Mouse (Mus musculus) ovary, postnatal 14 days (tissue): Measurements from ENCODE around the gene Mdm2.

ENCODE experiments used
- DNase-seq: peaks from one replicate; pipeline ENCODE4 v3.0.0; 2022; ENCODE audit warnings: low spot score

The Mdm2 gene

DNA sequence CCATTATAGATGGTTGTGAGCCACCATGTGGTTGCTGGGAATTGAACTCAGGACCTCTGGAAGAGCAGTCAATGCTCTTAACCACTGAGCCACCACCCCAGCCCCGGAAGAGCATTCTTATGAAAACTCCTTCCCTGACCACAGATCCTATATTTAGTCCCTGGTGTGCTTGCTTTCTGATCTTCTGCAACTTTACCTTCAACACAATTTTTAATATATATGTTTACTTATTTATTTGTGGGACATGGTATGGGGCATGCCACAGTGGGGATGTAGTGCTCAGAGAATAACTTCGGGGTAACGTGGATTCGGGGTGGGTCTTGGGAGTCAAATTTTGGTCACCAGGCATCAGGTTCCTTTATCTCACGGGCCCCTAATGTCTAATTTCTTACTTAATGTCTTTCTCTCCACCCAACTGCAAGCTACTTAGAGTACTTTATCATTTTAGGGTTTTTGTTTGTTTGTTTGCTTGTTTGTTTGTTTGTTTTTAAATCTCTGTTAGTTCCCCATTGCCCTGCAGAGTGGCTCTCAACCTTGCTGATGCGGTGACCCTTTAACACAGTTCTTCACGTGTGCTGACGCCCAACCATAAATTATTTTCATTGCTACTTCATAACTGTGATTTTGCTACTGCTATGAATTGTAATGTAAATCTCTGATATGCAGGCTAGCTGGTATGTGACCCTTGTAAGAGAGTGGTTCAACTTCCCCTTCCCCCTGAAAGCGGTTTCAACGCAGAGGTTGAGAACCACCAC, 41.8 kb downstream of the Mdm2 start:
- no peak for DNase-seq

DNA sequence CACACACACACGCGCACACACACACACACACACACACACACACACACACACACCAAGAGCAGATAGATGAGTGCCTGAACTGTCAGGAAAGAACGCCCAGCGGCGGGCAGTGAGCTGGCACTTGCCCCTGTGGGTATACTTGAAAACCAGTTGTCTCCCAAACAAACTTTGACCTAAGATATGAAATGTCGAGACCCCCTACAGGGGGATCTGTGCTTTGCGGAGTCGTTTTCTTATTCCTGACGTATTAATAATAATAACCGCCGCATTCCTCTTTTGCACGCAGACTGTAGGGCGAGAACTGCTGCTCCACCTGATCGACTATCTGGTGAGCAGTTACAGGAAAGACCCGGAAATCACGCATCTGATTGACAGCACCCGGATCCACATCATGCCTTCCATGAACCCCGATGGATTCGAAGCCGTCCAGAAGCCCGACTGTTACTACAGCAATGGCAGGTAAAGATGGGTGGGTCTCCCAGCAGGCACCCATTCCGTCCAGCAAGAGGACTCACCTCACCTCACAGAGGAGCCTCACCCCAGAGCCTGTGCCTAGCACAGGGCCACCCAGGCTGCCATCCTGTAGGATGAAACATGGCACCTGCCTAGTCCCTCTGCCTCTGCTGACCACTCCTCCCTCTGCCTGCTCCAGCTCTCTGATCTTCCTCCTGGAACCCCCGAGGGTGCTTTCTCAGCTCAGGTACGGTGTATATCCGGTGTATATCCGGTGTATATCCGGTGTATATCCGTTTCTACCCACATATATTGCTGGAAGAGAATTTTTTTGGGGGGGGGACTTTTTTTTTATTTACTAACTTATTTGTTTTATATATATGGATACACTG, 42.7 kb downstream of the Mdm2 start:
- DNase-seq: no peak

DNA sequence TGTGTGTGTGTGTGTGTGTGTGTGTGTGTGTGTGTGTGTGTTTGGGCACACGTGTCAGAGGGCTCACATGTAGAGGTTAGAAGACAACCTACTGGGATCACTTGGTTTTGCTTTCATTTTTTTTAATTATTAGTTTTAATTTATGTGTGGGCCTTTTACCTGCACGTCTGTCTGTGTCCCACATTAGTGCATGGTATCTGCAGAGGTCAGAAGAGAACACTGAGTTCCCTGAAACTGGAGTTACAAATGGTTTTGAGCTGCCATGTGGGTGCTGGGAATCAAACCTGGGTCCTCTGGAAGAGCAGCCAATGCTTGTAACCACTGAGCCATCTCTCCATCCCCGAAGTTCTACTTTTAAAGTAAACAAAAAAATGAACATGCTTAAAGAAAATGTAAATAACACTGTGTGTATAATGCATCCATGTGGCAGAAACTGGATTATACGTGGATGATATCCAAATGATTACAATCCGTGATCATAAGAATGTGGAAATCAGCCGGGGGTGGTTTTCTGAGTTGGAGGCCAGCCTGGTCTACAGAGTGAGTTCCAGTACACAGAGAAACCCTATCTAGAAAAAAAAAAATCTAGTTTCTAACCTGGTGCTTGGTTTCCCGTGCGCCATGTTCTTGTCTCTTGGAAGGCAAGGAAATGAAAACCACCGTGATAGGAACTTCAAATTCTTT, 43.5 kb downstream of the Mdm2 start:
- no peak for DNase-seq

DNA sequence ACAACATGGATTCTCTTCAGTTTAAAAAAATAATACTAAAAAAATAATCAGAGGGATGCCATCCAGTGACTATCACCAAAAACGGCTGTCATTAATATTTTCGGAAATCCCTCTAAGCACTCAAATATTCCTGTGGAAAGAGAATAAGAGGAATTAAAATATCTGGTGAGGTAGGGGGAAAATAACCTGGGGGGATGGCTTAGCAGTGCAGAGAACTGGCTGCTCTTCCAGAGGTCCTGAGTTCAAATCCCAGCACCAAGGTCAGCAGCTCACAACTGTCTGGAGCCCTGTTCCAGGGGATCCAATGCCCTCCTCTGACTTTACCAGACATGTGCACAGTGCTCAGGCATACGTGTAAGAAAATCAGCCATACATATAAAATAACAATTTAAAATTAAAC, 44.2 kb downstream of the Mdm2 start:
- no peak for DNase-seq

DNA sequence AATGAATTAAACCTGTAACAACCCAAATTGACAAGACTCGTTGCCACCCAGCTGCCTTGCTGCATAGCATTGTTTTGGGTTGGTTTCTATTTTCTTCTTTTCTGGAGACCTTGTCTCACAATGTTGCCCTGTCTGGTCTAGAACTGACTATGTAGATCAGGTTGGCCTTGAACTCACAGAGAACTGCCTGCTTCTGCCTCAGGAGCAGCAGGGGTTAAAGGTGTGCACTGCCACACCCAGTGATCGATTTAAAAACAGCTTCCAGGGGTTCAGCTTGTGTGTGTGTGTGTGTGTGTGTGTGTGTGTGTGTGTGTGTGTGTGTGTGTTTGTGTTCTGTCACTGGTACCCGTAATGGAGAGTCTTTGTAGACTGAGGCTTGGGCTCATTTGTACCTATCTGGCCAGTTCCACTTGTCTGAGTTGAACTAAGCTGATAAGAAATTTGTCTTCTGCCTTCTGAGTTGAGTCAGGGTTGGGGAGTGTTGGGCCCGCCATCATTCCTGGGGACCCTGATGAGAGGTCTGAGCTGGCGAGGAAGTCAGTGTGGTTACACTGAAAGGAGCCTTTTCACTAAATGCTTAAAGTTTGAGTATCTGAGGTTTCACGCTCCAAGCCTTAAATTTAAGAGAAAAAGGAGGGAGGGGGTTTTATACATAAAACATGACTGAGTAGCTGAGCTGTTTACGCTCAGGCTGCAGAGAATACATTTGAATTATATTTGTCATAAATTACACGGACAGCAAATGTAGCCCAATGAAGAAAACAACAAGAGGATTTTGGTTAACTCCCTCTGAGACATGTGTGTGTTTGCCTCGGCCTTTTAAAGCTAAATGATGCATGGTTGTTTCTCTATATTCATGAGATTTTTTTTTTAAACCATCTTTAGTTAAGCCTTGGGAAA, 44.9 kb downstream of the Mdm2 start:
- DNase-seq: no peak

DNA sequence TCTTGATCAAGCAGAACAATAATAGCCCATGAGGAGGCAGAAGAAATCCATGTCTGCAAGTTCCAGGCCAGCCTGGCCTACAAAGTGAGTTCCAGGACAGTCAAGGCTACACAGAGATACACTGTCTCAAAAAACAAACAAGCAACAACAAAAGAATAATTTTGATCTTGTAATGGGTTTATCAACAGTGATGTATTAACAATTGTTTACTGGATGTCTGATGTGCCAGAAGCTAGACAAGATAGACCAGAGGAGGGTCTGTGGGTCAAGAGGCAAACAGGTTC, 45.7 kb downstream of the Mdm2 start:
- DNase-seq: no peak

DNA sequence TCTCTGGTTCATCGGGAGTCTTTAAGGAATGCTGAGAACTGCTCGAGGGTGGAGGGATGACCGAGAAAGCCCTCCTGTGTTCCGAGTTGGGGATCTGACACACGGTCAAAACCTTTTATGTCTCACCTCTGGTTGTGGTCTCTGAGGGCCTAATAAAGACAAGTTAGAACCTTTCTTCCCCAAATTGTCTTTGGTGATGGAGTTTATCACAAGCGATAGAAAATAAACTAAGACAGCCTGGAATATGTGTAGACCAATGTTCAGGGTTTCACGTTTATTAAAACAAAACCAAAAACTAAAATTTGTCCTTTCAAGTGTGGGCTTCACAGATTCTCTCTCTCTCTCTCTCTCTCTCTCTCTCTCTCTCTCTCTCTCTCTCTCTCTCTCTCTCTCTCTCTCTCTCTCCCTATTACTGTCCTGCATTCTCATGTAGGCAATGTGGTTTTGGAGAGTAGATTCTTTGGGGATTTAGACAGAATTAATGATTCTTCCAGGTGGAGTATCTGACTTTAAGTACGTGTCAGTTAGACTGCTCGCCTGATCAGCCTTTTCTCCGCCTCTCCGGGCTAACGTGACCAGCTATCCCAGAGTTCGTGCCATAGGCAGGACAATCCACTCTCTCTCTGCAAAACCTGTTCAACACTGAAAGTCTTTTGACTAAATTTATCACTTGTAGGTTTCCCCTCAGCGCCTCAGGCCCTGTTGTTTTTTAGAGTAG, 46.2 kb downstream of the Mdm2 start:
- DNase-seq: no peak

DNA sequence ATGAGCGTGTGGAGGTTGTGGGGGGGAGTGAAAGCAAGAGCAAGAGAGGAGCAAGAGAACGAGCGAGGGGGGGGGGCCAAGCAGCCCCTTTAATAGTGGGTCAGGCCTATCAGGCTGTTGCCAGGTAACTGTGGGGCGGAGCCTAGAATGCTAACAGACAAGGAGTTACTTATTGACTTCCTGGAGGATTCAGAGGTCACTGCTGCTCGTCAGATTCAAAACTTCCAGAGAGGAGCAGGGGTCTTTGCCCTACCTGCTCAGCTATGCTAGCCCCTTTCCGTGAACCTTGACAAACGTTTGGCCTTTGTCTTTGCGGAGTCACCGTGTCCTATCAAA, 46.7 kb downstream of the Mdm2 start:
- no peak for DNase-seq

DNA sequence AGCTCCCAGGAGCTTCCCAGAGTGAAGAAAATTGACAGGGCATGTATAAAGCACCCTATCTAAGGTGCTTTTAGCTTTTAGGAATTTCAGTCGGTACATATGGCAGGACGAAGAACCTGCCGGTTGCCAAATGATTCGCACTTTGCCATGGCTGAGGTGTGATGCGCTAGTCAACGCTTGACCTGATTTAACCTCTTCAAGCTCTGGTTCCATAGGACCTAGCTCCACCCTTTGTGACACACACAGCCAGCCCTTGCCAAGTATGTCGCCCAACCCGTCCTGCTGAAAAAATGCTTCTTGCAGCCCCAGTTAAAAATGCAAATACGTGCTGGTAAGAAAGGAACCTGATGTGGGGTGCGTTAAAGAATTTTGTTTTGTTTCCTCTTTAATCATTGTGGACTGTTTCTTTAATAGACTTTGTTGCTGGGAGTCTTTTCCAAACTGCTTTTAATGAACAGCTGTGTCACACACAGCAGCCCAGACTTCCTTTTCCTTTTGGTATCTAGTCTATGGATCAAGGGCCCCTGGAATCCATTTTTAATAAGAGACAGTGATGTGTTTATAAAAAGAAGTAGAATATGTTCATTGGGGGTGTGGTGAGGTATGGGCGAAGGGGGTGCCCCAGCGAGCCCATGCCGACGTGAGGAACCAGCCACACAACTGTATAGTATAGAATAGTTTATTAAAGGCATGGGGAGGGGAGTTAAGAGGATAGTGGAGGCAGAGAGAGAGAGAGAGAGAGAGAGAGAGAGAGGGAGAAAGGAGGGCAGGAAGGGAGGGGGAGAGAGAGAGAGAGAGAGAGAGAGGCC, 47.3 kb downstream of the Mdm2 start:
- DNase-seq: no peak

DNA sequence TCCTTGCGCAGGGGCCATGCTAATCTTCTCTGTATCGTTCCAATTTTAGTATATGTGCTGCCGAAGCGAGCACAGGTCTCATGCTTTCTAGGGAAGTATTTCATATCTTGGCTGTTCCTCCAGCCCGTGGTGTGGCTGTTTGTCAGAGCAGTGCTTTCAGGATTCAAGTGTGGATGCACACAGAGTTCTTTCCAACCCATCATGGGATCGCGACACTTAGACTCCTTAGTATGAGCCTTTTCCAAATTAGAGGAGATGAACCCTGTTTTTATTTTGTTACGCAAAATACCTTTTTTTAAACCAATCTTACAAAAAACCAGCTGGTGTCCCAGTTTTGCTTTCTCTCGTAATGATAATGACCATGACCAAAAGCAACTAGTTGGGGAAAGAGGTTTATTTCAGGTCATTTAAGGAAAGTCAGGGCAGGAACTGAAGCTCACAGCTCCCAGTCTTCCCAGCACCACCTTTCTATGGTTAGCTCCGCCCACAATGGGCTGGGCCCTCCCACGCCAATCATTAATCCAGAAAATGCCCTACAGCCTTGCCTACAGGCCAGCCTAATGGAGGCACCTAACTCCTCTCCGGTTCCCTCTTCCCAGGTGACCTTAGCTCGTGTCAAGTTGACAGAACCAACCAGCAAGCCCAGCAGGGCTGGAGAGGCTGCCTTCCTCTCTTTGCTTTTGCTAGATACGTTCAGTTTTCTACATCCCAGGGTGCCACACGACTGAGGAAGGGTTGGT, 48.1 kb downstream of the Mdm2 start:
- no peak for DNase-seq

DNA sequence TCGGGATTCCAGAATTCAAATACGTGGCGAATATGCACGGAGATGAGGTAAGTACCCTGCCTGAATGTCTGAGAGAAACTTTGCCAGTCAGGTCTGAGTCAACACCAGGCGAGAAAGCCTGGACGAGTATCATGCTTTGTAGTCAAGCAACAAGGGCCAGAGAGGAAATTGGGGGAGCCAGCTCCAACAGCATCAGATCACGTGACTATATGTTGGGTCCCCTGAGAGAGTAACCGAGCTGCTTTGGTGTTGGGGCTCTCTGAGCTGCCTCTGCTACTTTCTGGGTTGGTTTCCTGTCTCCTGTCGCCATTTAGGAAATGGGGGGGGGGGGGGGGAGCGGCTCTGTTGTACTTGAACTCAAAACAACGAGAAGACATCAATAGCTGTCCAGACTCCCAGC, 50.7 kb downstream of the Mdm2 start:
- DNase-seq: no peak

DNA sequence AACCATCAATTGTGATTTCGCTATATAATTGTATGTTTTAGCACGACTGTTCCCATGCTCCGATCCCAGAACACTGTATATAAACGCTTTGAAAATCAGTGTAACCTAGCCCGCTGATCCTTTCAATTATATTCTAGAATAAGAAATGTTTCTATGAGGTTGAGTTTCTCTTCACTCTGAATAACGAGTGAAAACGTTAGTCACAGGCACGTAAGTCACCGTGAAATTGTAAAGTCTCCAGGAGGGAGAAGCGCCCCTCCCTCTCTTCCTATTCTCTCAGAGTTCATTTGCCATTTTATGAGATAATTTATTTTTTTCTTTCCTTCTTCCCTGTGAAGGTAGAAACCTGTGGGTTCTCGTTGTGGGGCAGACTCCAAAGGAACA, 51.1 kb downstream of the Mdm2 start:
- no peak for DNase-seq

DNA sequence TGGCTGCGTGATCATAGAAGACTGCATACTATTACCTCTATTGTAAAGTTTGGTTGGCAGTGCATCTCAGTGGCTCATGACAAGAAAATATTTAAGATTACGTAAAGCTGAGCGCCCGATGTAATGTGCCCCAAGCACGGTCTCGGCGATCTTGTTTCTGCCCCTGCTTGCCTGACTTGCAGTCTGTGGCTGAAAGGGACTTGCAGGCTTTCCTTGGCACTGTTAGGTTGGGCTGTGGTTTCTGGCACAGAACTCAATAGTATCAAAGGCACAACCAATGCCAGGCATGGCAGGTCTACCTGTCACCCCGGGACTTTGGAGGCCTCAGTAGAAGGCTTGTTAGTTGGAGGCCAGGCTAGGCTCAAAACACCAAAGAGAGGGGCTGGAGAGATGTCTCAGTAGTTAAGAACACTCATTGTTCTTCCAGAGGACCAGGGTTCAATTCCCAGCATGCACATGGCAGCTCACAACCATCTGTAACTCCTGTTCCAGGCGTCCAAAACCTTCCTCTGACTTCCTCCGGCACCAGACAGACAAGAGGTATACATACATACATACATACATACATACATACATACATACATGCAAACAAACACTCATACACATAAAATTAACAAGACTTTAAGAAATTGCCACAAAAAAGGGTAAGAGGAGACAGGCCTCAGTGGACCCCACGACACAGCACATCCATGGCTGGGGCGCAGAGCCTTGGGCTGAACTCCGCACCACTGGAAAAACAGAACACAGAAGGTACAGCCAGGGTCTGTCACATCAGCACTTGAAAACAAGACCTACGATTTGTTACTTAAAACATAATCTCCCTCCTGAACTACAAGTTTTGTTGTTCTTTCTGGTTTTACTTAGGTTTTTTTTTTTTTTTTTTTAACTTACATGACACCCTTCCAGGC, 51.8 kb downstream of the Mdm2 start:
- no peak for DNase-seq

DNA sequence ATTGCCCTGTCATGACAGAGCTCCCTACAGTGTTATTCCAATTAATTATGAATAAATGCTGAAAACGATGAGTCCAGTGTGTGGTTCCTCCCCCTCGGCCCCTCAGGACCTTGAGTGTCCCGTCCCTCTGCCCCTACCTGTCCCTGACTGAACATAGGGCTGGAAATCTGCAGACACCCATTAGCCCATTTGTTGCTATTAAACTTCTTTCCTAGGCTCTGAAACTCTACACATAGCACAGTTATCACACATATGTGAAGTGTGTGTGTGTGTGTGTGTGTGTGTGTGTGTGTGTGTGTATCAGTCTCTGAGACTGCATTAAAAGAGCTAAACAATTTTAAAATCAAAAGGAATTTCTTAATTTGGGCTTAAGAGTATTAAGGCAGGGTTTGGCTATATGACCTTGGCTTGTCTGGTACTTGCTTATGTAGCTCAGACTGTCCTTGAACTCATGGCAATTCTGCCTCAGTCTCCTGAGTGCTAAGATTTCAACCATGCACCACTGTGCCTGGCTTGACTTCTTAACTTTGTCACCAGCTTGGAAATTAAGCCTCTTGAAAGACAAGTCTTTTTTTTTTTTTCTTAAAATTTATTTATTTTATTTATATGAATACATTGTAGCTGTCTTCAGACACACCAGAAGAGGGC, 52.8 kb downstream of the Mdm2 start:
- no peak for DNase-seq

DNA sequence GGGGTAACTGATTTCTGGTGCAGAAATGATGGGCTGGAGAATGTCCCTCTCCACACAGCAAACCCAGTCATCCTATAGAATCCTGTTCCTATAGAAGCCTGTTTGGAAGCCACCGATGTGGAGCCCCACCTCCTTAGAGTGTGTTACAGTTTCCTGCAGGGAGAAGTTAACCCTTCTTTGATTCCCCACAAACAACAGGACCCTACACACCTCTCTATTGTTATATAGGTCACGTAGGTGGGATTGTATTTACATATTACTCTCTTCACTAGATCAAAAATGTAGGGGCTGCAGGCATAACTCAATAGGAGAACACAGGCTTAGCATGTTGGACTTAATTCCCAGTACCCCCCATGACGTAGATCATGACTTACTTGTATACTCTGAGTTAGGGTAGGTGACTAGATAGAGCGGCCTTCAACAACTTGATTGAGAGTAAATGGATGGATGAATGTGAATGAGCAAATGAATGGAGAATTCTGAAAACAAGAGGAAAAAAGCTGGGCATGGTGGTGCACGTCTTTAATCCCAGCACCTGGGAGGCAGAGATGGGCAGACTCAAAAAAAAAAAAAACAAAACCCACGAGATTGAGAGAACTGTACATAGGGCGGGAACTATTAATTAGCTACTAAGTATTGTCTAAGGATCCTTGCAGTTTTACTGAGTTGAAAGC, 53.4 kb downstream of the Mdm2 start:
- DNase-seq: no peak

DNA sequence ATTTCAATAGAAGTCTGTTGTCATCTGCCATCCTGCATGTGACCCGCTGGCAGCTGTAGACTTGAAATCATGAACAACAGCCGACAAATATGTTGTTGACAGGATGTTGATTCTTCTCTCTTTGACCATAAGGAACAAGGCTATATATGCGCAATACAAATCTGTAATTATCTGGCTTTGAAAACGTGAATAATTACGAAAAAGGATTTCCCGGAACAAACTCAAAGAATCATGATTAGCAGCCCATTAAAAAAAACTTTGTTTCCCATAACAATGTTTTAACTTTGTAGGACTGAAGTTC, 53.9 kb downstream of the Mdm2 start:
- DNase-seq: no peak

DNA sequence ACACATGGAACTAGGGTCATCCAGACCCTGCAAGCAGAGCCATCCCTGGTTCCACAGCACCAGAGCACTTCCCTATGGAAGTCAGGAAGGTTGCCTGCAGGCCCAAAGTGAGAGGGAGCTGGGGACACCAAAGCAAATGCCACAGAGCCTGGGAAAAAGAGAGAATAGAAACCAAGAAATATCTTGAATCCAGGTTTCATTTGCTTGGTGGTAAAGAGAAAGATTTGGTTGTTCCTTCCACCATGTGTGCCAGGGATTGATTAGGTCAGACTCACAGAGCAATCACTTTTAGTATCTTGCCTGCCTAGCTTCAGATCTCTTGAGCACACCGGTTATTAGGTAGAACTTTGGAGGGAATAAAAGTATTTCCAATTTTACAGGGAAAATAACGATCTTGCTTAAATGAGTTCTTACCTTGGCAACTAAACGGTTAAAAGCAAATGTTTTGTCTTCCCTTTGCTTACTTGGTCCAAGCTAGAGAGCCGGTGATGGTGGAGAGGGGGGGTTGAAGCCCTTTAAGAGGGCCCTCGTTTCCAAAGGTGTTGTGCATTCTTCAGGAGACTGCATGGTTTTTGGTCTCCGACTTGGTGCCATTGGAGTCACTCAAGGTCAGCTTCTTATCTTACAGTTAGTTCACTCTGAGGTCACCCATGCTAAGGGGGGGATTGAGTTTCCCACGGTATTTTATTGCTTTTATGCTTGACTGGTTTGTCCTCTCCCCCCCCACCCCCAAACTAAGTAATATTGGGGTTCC, 54.5 kb downstream of the Mdm2 start:
- no peak for DNase-seq
